Mouse (Mus musculus): ENCODE measurements around the gene Pcolce.
"Not testable (repeated sequence)": the region's sequence is repeated elsewhere in the genome, so short reads cannot be mapped to it uniquely, and the experiment has no call there.

Gene Pcolce

GRCm38 (mm10) chr5:137629306-137629721 lies 15.7 kb upstream of the Pcolce start:
- DNase-seq (ENCODE audit: low read depth) = no peak

DNA sequence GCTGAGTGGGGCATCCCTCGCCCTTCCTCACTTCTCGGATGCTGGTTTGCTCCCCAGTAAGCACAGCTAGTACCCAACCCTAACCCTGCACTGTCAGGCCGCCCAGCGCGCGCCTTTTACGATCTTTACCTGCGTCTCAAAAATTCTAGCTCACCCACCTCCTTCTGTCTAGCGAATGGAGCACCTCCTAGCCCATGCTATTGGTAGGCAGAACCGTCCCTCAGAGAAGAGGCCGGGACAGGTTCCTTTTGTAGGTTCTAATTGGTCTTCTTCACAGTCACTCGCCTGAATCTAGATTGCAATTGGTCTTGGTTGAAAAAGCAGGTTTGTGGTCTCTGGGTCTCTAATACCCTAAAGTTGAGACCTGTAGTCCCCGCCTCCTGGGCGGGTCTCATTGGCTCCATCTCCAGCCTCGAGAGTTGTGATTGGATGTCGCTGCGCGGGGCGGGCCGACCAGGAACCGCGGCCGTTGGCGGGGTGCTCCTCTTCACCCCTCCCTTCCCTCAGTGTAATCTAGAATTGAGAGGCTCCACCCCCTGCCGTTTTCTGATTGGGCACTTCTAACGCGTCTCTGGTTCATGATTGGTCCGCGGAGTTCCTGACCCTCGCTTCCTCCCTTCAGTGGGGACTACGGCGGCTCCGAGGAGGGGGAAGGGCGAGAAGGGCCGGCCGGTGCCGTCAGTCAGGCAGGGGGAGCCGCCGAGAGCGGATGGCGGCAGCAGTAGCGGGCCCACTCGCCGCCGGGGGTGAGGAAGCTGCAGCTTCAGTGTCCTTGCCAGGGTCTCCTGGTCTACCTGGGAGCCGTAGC lies 15.1 kb upstream of the Pcolce start, which contains the start of the genes Fbxo24, Lrch4 and Gm20605:
Gene Fbxo24 (minus strand): TSS at position 505 of the 808 bp plus-strand sequence.
Gene Lrch4 (plus strand): TSS at position 624 of the 808 bp plus-strand sequence.
Gene Gm20605 (plus strand): TSS at position 678 of the 808 bp plus-strand sequence.
- peak; percentile 100 for DNase-seq (ENCODE audit: low read depth)

- peak; percentile 68 for DNase-seq (ENCODE audit: low read depth)
These were observed 14.4 kb upstream of the Pcolce start for GRCm38 (mm10) chr5:137627991-137628390.

DNA sequence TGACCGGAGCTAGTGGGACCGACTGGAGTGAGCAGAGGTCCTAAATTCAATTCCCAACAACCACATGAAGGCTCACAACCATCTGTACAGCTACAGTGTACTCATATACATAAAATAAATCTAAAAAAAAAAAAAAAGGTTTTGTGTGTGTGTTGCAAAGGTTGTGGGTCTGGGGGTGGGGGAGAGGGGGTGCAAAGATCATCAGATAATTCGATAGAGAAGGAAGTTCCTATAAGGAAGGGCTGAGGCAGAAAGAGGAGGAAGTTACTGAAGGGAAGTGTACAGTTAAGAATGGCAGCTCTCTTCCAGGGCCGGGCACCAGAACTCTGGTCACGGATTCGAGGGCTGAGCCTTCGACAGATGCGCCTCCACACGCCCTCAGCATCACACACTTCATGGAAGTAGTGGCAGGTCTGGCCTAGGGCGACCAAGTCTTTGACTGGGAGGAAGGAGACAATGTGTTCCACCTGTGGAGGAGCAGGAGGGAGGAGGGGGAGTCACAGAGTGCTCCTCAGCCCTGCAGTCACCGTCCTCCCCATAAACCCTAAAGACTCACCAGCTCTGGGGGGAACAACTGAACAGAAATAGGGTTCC lies 10.4 kb upstream of the Pcolce start:
- DNase-seq (ENCODE audit: low read depth) = no peak

DNA sequence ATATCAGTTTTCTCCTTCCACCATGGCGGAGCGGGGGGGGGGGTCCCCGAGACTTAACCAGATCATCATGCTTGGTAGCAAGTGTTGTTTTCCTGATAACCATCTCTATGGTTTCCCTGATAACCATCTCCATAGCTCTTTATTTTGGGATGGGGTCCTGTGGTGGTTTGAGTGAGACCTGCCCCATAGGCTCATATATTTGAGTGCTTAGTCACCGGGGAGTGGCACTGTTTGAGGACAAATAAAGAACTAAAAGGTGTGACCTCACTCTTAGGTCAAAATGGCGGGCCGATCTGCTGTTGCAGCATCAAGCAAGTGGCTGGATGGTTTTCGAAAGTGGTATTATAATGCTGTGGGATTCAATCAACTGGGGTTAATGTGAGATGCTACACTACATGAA lies 1.8 kb upstream of the Pcolce start:
- no peak for DNase-seq (ENCODE audit: low read depth)

- DNase-seq (ENCODE audit: low read depth) = not testable (repeated sequence)
These were observed 1.3 kb upstream of the Pcolce start for GRCm38 (mm10) chr5:137614921-137615320.

GRCm38 (mm10) chr5:137613076-137613475 lies 508 bp downstream of the Pcolce start:
- no peak for DNase-seq (ENCODE audit: low read depth)

GRCm38 (mm10) chr5:137611245-137611602 lies 2.4 kb downstream of the Pcolce start:
- DNase-seq (ENCODE audit: low read depth) = no peak

- no peak for DNase-seq (ENCODE audit: low read depth)
These were observed 2.9 kb downstream of the Pcolce start for GRCm38 (mm10) chr5:137610548-137611244.

GRCm38 (mm10) chr5:137610056-137610455 lies 3.5 kb downstream of the Pcolce start:
- DNase-seq (ENCODE audit: low read depth) = no peak

GRCm38 (mm10) chr5:137609292-137609691 lies 4.3 kb downstream of the Pcolce start:
- no peak for DNase-seq (ENCODE audit: low read depth)

DNA sequence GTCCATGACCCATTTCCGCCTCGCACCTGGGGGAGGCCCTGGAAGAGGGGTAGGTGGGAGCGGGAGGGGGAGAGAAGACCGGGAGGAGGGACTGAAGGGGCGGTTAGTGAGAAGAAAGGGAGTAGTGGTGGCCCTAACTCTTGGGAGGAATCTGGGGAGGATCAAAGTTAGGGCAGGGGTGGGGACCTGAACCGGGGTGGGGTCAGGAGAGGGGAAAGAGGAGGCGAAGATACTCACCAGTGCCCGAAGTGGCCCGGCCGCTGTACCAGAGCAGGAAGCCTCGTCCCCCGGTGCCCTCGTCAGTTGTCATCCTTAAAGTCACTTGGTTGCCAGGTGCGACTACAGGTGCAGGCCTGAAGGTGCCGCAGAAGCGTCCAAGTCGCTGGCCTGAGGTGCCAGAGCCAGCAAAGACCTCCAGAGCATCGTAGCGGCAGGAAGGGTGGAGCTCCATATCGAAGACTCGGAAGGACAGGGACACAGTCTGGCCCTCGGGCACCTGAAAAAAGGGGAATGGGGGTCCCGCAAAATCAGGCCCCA lies 4.9 kb downstream of the Pcolce start:
- no peak for DNase-seq (ENCODE audit: low read depth)

GRCm38 (mm10) chr5:137607860-137608653 lies 5.5 kb downstream of the Pcolce start:
- DNase-seq (ENCODE audit: low read depth) = no peak

DNA sequence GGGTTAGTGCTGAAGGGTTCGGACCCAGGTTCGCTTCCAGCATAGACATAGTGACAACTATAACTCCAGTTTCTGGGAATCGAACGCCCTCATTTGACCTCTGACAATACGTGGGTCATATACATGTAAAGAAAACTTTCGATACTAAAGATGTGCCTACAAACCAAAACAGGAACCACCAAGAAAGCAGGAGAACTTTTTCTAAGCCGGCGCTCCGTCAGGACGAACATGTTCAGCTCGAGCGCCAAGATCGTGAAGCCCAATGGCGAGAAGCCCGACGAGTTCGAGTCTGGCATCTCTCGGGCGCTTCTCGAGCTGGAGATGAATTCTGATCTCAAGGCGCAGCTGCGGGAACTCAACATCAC lies 12.2 kb downstream of the Pcolce start:
- no peak for DNase-seq (ENCODE audit: low read depth)

DNA sequence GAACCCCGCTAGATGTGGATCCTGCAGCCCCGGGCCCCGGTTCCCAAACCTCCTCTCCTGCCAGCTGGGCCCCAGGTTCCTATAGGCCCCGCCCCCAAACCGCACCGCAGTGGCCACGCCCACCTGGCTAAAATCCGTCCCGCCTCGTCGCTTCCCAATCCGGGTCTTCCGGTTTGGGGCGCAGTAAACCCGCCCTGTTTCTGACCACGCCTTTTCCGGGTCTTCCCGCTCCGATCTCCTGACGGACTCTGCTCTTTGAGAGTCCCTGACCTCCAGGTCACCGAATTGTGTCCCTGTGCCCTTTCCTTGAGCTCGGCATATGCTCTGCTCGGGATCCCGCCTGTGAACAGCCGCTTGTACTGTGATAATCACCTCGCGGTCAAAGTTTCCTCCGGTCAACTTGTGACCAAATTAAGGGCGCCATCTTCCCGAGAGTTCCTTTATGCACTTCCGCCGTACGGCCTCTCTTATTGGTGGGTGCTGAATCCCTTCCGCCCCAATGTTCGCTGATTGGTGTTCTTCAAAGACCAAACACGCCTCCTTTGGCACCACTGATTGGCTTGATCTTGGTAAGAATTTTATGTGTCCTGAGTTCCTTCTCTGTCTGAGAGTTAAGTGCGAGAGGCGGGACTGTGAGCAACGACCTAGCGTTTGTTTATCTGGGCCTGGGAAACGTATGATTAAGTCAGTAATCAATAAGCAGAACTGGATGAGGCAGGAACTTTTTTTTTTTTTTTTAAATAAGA lies 12.8 kb downstream of the Pcolce start, which contains the start of gene Mospd3:
Gene Mospd3 (minus strand): TSS at position 440 of the 746 bp plus-strand sequence.
- peak; percentile 100 for DNase-seq (ENCODE audit: low read depth)

- no peak for DNase-seq (ENCODE audit: low read depth)
These were observed 13.3 kb downstream of the Pcolce start for GRCm38 (mm10) chr5:137600281-137600618.

GRCm38 (mm10) chr5:137599600-137599999 lies 14.0 kb downstream of the Pcolce start:
- peak; percentile 53 for DNase-seq (ENCODE audit: low read depth)

- peak; percentile 71 for DNase-seq (ENCODE audit: low read depth)
These were observed 15.3 kb downstream of the Pcolce start for GRCm38 (mm10) chr5:137598100-137598826.

GRCm38 (mm10) chr5:137597625-137598024 lies 16.0 kb downstream of the Pcolce start:
- peak; percentile 42 for DNase-seq (ENCODE audit: low read depth)

DNA sequence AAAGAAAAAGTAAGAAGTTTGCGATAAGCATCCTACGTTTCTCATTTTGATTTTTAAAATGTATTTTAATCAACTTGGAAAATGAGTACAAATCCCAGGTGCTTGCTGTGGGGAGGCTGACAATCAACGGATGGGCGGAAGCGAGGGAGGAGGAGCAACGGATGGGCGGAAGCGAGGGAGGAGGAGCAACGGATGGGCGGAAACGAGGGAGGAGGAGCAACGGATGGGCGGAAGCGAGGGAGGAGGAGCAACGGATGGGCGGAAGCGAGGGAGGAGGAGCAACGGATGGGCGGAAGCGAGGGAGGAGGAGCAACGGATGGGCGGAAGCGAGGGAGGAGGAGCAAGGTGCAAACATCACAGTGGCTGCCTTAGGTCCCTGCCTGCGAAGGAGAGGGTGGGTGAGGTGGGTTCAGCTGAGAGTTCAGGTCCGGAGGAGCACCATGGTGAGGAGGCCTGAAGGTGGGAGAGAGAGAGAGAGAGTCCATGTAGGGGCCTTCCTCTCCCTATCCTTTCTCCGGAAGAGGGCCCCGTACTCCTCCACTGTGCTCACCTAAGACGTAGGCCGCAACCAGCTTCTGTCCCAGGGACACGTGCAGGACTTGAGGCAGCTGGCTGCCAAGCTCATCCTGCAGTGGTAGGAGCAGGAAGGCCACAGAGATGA lies 16.9 kb downstream of the Pcolce start:
- peak; percentile 91 for DNase-seq (ENCODE audit: low read depth)
